Mouse (Mus musculus): ENCODE measurements around the gene Jmjd1c.

Gene Jmjd1c

DNA sequence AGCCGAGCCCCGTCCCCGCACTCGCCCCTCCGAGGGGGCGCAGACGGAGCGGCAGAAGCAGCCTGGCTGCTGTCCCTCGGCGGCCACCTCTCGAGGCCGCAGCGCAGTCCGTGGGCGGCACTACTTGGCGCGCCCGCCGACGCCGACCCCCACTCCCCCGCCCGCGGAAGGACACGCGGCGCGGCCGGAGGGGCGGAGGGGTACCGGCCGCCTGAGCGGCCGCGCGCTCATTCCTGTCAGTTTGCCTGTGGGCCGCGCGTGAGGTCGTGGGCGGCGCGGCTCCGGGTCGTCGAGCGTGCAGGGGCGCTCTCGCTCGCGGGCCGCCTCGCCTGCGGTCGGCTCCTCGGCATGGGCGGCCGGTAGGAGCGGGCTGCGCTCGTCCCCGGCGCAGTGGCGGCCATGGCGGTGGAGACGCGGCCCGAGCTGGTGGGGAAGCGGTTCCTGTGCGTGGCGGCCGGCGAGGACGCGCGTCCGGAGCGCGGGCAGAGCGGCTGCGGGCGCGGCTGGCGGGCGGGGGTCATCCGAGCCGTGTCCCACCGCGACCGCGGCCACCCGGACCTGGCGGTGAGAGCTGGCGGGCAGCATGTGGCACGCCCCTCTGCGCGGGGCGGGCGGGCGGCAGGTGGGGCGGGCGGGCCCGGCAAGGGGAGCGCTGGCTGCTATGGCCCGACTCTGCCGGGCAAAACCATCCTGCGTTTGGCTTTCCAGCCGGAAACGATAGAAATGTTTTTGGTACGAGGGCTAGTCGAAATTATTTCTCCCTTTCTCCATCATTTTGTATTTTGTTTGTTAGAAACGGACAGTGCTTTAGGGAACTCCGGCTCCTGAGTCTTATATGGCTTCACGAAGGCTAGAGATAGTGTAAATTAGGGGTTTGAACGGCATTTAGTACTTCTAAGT is 31.2 kb downstream of the Jmjd1c start:
- peak; percentile 67 for DNase-seq (ENCODE audit: low read depth, low spot score)

DNA sequence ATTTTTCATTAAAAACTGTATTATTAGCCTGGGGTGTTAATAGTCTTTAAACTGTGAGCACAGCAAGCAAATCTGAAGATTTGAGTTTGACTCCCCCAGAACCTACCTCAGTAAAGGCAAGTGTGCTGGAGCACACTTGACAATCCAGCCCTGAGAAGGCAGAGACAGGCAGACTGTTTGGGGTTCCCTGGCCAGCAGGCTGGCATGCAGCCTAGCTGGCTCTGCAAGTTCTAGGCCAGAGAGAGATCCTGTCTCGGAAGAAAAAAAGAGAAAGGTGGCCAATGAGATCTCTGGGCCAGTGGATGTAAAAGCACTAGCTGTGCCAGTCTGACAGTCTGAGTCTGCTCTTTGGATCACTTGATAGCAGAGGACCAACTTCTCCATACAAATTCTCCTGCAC is 33.6 kb downstream of the Jmjd1c start:
- no peak for DNase-seq (ENCODE audit: low read depth, low spot score)

DNA sequence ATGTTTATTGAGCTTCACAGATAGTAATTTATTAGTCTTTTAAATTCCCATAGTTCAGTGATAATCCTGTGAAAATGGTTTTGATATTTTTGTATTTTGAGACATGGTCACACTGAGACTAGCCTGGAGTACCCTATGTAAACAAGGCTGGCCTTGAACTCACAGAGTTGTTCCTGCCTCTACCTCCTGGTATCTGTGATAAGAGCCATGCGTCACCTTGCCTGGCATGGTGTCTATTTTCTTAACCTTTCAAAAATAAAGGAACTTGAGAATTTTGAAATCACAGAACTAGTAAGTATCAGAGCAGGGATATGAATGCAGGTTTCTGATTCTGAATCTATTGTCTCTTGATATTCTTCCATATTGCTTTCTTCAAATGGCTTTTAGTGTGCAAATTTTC is 35.8 kb downstream of the Jmjd1c start:
- DNase-seq (ENCODE audit: low read depth, low spot score), result no peak

DNA sequence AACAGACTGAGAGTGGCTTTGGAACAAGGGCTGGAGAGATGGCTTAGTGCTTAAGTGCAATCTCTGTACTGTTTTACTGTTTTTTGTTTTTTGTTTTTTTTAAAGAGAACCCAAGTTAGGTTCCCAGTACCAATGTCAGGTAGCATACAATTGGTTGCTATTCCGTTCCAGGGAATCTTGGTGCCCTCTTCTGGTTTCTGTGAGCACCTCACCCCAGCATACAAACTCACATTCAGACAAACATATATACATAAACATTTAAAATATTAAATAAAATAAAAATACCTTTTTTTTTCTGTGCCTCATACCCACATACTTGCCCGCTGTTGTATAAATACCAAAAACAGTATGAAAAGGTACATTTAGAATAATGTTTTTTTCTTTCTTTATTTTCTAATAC is 38.4 kb downstream of the Jmjd1c start:
- DNase-seq (ENCODE audit: low read depth, low spot score), result no peak

DNA sequence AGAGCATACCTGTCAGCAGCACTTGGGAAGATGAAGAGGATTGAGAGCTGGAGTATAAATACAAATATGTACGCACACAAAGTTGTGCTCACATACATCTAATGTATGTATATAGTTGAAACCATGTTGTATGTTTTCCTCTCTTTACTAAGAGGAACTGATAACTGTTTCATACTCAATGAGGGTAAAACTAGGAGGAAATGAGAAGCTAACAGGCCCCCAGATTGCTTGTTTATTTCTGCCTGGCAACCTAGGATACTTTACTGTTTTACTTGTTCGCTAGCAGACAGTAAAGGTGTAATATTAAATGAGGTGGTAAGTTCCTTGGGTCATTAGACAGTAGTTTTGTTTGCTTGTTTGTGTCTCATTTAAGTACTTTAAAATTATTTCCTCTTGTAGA is 41.5 kb downstream of the Jmjd1c start:
- DNase-seq (ENCODE audit: low read depth, low spot score), result no peak

DNA sequence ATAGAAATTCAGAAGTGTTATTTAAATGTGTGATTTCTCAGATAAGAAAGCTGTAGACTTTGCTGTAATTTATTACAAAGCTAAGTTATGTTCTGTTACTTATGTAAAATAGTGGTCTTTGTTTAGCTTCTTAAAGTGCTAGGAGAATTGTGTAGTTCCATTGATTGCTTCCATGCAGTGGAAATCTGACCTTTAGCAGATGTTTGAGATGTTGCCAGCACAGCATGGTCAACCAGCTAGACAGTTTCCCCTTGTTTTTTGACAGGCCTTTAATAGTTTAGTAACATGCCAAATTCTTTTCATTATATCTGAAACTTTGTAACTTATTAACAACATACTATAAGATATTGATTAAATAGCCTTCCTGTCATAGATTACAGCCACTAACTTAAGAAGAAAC is 47.7 kb downstream of the Jmjd1c start:
- DNase-seq (ENCODE audit: low read depth, low spot score), result peak; percentile 38

DNA sequence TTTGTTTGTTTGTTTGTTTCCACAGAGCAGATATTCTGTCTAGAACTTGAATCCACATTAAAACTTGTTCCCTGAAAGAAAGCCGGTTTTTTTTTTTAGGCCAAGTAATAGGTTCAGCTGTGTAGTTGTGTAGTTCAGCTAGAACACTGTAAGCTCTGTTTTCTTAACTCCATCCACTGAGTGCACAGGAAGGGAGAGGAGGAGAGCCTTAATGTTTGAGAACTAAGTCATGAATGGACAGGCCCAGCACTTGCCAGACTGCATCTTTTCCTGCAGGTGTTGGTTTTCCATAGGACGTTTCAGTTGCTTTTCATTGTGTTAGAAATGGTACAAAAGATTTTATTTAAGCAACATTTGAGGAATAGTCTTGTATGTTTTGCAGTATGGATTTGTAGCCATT is 48.3 kb downstream of the Jmjd1c start:
- DNase-seq (ENCODE audit: low read depth, low spot score), result no peak

DNA sequence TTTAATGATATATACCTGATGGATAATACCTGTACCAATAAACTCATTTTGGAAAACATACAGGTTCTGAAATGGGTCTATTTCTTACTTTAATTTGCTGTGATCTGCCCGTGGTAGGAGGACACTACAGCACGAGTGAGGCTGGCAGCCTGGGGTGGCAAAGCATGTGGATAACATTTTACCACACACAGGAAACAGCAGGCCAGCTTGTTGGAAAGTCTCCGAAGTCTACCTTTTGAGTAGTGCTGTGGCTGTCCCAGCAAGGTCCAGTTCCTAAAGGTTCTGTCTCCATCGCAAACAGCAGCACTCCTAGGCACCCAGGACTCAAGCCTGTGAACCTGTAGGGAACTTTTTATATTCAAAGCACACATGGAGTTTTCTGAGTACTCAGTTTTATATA is 49.7 kb downstream of the Jmjd1c start:
- no peak for DNase-seq (ENCODE audit: low read depth, low spot score)

DNA sequence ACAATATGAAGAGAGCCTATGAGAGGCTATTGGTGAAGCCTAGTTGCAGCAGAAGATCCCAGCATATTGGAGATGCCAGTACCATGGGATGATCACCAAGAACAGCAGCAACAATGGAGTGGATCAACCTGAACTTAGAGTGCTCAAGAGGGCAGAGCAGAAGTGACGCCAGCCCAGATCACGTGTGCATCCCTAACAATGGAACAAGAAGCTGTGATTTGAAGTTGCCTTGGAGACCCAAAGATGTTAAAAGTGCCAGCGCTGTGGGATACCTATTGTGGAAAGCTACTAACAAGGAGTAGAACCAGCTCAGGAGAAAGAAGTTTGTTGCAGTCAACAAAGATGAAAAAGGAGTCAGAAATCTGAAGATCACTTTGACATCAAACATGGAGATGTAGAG is 55.8 kb downstream of the Jmjd1c start:
- no peak for DNase-seq (ENCODE audit: low read depth, low spot score)

DNA sequence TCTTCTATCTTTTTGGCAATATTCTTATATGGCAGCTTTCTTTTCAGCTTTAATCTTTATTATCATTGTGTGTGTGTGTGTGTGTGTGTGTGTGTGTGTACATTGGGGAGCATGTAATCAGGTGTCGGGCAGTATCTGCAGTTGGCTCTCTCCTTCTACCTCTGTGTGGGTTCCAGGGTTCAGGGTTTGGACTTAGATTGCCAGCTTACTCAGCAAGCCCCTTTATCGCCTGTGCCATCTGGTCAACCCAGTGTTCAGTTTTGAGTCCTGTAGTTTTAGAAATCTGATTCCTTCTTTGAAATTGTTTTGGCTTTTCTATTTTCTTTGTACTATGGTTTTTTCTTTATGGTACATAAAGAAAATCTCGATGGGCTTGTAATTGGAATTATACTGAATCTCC is 58.7 kb downstream of the Jmjd1c start:
- no peak for DNase-seq (ENCODE audit: low read depth, low spot score)

DNA sequence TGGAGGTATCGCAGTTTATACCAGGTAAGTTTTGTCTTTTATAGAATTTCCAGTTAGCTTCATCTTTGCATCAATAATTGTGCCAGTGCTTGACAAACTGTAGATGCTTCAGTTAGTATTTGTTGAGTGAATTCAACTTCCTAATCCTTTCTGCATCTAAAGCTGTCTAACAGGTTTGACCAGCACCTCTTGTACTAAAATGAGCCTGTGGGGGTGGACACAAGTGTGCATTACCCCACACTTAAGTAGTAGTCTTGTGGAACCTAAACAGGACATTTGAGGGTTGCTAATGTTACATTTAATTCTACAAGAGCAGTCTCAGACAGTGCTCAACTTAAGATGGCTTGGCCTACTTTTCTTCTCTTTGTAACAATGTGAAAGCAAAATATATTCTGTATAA is 78.1 kb downstream of the Jmjd1c start:
- DNase-seq (ENCODE audit: low read depth, low spot score), result no peak

DNA sequence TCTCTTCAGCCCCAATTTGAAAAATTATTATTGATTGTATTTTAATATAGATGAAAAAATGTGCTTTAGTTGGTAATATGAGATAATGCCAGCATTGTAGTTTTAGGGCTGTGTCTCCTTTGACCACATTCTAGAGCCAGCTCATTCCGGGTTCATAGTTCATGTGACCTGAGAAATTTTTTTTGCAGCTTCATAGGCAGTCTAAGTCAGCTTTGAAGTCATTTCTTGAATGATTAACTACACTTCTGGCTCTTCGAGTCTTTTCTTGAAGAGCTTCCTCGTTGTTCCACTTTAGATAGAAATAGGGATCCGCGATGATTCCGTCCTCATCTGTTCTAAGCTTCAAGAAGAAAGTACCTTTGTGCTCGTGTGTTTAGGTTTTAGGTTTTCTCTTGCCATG is 80.1 kb downstream of the Jmjd1c start:
- DNase-seq (ENCODE audit: low read depth, low spot score), result no peak

DNA sequence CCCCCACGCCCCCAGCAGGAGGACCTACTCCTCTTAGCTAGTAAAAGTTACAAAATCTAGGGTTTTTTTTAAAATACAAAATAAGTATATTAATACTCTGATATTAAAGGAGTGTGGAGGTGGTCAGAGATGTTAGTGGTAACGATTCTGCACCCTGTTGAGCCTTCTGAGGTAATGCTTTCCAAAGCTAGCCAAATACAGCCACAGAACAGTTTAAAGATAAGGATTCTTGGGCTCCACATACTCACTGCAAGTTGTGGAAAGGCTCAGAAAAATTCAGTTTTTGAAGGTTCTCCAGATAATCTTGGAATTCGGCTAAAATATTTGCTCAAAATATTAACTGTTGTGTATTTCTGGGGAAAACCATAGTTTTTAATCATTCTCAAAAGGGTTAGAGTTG is 81.0 kb downstream of the Jmjd1c start:
- DNase-seq (ENCODE audit: low read depth, low spot score), result no peak

DNA sequence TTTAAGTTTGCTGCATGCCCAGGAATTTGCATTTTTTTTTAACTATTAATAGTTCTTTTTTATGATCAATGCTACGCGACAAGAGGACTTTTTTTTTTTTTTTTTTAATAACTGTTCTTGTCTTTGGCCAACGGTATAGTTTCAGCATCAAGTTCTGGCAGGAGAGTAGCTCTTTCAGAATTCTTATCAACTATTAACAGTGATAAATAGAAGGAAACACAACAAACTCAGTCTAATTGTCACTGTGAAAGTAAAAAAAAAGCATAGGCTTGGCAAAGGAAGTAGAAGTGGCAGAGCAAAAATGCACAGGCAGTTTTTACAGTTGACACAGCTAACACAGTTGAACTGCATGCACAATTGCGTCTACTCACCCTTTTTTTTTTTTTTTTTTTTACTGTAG is 81.5 kb downstream of the Jmjd1c start:
- DNase-seq (ENCODE audit: low read depth, low spot score), result no peak

DNA sequence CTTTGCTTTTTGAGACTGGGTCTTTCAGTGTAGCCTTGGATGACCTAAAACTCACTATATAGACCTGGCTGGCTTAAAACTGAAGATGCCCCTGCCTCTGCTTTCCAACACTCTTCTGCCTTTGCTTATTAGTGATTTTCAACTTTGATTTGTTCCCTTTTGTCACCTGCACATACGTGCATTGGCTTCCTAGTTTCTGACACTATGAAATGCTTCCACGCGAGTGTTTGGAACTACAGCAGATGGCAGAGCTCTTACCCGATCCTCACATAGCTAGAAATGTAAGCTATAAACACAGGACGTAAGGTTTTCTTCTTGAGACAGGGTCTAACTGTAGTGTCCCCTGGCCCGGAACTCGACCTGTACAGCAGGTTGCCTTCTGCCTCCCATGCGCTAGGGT is 84.1 kb downstream of the Jmjd1c start:
- no peak for DNase-seq (ENCODE audit: low read depth, low spot score)

DNA sequence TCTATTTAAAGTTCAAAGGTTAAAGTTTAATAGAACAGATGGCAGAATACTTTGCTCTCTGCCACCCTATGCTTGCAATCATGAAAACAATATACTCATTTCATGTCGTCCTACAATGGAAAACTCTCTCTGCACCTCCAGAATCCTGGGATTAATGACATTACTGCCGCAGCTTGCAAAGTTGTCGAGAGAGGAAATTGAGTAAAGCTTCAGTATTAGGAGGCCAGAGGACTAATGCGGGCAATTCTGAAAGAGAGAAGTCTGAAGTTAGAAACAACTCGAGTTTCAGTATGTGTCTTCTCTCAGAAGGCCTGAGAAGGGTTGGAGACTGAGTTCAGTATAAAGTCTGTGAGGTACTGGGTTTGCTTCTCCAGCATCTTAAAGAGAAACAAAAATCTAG is 84.9 kb downstream of the Jmjd1c start:
- no peak for DNase-seq (ENCODE audit: low read depth, low spot score)

DNA sequence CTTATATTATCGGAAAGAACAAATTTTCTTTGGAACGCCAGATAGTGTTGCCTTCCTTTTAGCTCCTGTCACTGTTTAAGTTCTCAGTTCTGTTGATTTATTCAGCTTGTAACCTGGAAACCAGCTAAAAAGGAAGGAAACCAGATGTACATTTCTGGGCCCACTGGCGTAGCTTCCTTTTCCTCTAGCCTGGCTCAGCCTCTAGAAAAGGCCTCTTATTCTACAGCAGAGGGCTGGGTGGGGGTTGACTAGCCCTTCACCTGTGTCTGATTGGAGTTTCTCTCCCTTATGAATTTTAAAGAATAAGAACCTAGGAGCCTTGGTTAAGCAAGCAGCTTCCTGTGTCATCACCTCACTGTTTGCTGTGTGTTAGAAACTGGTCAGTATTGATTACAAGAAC is 86.7 kb downstream of the Jmjd1c start:
- peak; percentile 48 for DNase-seq (ENCODE audit: low read depth, low spot score)

DNA sequence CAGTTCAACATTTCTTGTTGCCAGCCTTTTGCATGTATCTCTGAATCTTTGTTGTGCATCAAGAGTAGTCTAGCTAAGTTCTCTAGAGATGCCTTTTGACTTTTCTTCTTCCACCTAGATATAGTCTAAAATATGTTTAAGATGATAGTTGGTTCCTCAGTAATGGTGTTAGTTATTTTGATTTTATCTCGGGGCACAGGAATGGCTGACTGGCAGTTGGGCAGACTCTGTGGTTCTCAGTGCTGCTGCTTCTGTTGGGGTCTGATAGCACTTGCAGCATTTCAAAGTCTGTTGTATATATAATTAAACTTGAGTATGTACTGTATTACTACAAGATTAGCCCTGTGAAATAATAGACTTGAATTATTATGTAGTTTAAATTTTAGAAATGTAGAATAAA is 87.2 kb downstream of the Jmjd1c start:
- DNase-seq (ENCODE audit: low read depth, low spot score), result no peak

DNA sequence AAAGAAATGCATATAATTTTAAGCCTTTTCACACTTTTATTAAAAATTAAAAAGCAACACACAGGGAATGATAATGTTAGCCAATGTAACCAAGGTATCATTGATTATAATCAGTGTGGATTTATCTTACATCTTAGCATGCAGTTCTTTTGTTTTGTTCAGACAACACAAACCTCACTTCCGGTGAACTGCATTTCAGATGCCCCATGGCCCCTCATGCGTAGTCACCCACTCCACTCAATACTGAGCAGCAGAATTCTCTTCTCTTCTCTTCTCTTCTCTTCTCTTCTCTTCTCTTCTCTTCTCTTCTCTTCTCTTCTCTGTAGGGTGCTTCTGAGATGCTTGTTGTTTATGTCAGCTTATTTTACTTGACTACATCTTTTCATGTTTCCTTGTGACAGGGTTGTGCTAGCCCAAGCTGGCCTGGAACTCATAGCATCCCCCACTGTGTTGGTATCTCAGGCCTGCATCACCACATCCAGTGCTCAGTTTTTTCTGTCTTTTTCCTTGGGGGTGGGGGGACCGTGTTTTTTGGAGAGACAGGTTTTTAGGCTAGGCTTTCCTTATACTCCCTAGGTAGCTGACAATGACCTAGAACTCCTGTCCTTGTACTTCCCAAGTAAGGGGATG is 88.6 kb downstream of the Jmjd1c start:
- no peak for DNase-seq (ENCODE audit: low read depth, low spot score)

DNA sequence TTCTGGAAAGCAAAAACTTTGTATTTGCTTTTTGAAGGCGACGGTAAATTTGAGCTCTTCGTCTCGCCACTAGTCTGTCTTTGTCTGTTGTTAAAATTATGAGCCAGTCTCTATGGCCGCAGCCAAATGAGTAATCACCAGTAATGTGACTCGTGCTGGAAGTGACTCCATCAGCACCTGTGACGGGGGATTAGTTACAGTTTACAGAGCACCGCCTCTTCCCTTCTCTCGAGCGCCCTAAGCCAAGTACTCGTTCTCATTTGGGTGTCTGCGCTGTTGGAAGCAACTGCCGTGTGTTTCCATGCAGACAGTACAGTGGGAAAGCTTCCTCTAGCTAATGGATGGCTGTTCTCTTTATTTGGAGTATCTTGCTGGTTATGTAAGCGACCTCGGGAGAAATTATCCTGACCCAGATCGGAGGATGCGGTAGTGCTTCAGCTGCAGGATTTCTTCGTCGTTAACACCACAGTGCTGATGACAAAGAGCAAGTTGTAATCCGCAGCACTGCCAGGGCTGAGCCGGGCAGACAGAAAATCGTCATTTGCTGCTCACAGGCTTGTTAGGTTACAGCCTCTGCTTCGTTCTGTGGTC is 89.7 kb downstream of the Jmjd1c start:
- DNase-seq (ENCODE audit: low read depth, low spot score), result peak; percentile 86

DNA sequence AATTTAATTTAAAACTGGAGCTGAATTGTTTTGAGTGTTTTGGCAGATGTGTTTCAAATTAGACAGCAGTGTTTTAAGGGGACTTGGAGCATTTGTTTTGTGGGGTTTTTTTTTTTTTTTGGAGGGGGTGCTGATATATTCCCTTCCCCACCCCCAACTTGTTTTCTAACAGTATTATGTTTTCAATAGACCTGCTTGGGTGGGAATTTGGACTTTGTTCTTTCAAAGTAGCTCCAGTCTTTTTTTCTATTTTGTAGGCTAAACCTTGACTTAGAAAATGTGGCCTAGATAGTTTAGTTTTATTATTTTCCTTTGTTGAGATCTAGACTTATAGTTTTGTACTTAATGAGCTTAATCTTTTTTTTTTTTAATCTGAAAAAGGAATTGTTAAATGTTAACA is 90.6 kb downstream of the Jmjd1c start:
- no peak for DNase-seq (ENCODE audit: low read depth, low spot score)

DNA sequence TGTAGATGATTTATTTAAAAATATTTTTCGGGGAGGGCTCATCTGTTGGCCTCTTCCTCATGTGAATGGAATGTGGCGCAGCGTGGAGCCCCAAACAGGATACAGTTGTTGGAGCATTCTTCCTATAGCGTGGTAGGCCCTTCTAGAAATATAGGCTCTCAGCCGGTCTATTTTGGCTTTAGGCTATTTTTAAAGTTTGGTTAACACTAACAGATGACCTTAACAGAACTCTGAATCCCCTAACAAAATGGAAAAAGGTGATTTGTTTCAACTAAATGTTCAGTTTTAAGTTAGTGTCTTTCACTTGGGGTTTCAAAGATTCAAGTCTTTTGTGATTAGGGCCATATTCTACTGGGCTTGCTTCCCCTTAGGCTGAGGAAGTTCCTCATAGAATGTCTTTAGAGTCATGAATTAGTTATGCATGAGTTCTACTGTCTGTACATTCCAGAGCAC is 91.1 kb downstream of the Jmjd1c start:
- peak; percentile 74 for DNase-seq (ENCODE audit: low read depth, low spot score)

DNA sequence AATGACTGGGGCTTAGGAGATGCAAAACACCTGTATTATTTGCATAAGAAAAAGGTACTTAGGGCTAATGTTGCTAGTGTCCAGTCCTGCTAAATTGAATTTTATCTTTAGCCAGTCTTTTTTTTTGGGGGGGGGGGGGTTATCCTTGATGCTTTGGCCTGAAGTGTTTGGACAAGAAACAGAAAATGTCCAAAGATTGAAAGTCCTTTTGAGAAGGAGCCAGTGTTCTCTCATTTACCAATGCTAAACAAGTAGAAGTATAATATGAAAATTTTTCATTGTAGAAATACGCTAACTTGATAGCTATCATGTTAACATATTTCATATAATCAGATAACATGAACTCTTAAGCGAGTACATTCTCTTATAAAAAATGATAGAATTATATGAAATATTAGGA is 92.0 kb downstream of the Jmjd1c start:
- DNase-seq (ENCODE audit: low read depth, low spot score), result no peak
